Mouse (Mus musculus) embryonic fibroblast, embryonic 13.5 days (primary cell): ENCODE results near the gene Rpl13.

Experiments
- CTCF ChIP-seq: IDR thresholded peaks from 2 replicates; pipeline ENCODE4 v1.5.1; 2011; ENCODE audit warnings: mild to moderate bottlenecking, control low read depth, low read length, moderate library complexity, borderline replicate concordance; ENCODE audit not compliant: insufficient read depth
- POLR2A ChIP-seq: IDR thresholded peaks from 2 replicates; pipeline ENCODE4 v1.6.1; 2011; ENCODE audit warnings: low read depth, mild to moderate bottlenecking, control low read depth, low read length, moderate library complexity

- TF ChIP-seq CTCF (peak; percentile 39; the same call in 1 of the 2 replicates), POLR2A (no peak)
These were observed 8.5 kb downstream of the Rpl13 start for GRCm38 (mm10) chr8:123110649-123111048.
